Mouse (Mus musculus): ENCODE data around the gene Kcne4. TPM values are rescaled to one million over a fixed set of nuclear protein-coding genes. Genes with fewer than 3 reads are reported as not detected.

Gene Kcne4
- 0.23 and 0.29 TPM in 2 replicates for polyA plus RNA-seq (2021; fragmentation: Nextera tagmentation)
- long read RNA-seq, experiment 1, result 0 reads
- long read RNA-seq, experiment 2, partial matches to known transcripts, result 1 of 5 reads
- long read RNA-seq, experiment 2, other reads (novel, unspliced or antisense), result 0 of 5 reads

DNA sequence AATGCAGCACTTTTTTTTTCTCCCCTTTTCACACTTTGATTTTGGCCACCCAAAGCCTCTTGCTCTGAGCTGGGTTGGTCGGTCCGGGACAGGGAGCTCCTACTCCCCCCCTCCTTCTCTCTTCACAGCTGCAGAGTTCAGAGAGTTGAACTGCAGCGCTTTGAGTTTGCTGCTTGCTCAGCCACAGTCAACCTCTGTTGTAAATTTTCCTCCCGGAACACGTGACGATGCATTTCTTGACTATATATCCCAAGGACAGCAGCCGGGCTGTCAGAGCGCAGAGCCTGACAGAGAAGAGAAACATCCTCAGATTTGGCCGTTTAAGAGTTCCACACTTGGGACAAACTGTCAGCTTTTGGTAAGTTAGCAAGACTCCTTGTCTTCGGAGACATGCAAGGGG lies at the start of gene Kcne4:
TSS of gene Kcne4 (plus strand) at position 120 of the 400 bp plus-strand sequence.

Other genes with a start within 250 kb of the Kcne4 start
- gene Acsl3, start 158.9 kb upstream of the Kcne4 start, polyA plus RNA-seq (2021; fragmentation: Nextera tagmentation), result 69.3 and 73.3 TPM in 2 replicates
- 1.9 and 2.0 TPM in 2 replicates for gene Utp14b, start 158.7 kb upstream of the Kcne4 start, polyA plus RNA-seq (2021; fragmentation: Nextera tagmentation)

Data from layer of hippocampus, adult 6 months (tissue).